Mouse (Mus musculus) liver, adult 2 months (tissue): Measurements from ENCODE around the gene Tldc2. TPM values are rescaled to one million over a fixed set of nuclear protein-coding genes. Genes with fewer than 3 reads are reported as not detected.

Experiments
- DNase-seq: peaks from one replicate; pipeline ENCODE4 v3.0.0-alpha.2; 2011; ENCODE audit warnings: low read depth, low spot score; ENCODE audit errors: extremely low read depth
- H3K27ac ChIP-seq: fragments of 200-500 bp; replicated peaks from 2 replicates; pipeline ENCODE4 v1.5.1; 2012; ENCODE audit warnings: low read depth, mild to moderate bottlenecking, control low read depth, inconsistent platforms, low read length; ENCODE audit not compliant: insufficient read depth
- H3K27me3 ChIP-seq: fragments of 200-500 bp; 2 replicates; pipeline ENCODE4 v1.6.1; 2012; ENCODE audit warnings: mild to moderate bottlenecking, moderate library complexity, low read length, inconsistent platforms; ENCODE audit not compliant: control insufficient read depth, insufficient read depth
- H3K36me3 ChIP-seq: fragments of 200-500 bp; 2 replicates; pipeline ENCODE4 v1.6.1; 2012; ENCODE audit warnings: low read length, inconsistent platforms; ENCODE audit not compliant: control insufficient read depth, insufficient read depth
- H3K4me1 ChIP-seq: fragments of 200-500 bp; 2 replicates; pipeline ENCODE4 v1.6.1; 2011; ENCODE audit warnings: low read length; ENCODE audit not compliant: control insufficient read depth, insufficient read depth
- H3K4me3 ChIP-seq: fragments of 200-500 bp; 2 replicates; pipeline ENCODE4 v1.5.1; 2011; ENCODE audit warnings: low read depth, mild to moderate bottlenecking, control low read depth, low read length, moderate library complexity; ENCODE audit not compliant: insufficient read depth
- H3K79me2 ChIP-seq: fragments of 200-500 bp; 2 replicates; pipeline ENCODE4 v1.6.1; 2012; ENCODE audit warnings: inconsistent platforms, mild to moderate bottlenecking, low read length, moderate library complexity; ENCODE audit not compliant: control insufficient read depth, insufficient read depth
- H3K9ac ChIP-seq: fragments of 200-500 bp; 2 replicates; pipeline ENCODE4 v1.6.1; 2012; ENCODE audit warnings: low read depth, mild to moderate bottlenecking, control low read depth, inconsistent platforms, low read length
- CTCF ChIP-seq: fragments of 200-500 bp; IDR thresholded peaks from 2 replicates; pipeline ENCODE4 v1.5.1; 2011; ENCODE audit warnings: low read depth, low read length, control low read depth
- POLR2A ChIP-seq: fragments of 200-500 bp; IDR thresholded peaks from 2 replicates; pipeline ENCODE4 v1.6.1; 2011; ENCODE audit warnings: low read length, control low read depth; ENCODE audit not compliant: insufficient read depth; ENCODE audit errors: extremely low read depth
- WGBS: fragments of 180-500 bp; shearing (Covaris S2); methylation state at CpG from one replicate; pipeline ENCODE4 v1.1.7; 2018; 5-methylcytosine and 5-hydroxymethylcytosine counted together
- polyA plus RNA-seq: library from polyadenylated mRNA; depleted of rRNA; stranded (reverse); fragments of >200 nt; gene quantifications from 2 replicates; pipeline ENCODE4 v1.2.3, GENCODE M21; 2012
- total RNA-seq: library from RNA; depleted of rRNA; stranded (reverse); fragments of >200 nt; gene quantifications from 2 replicates; pipeline ENCODE4 v1.2.3, GENCODE M21; 2014

Tldc2 gene
- total and polyA plus RNA-seq, 2 experiments: not detected

GRCm38 (mm10) chr2:157079701-157080180 is 7.1 kb upstream of the Tldc2 start:
- peaks cover 10% of the 10 kb centered on the region for H3K27me3 ChIP-seq
- no peak for DNase-seq
- TF ChIP-seq CTCF (no peak), POLR2A (no peak)
- 27% methylated on average over 16 of the region's 16 CpGs for WGBS
- no peak overlapping the region for H3K27ac ChIP-seq
- no peak overlapping the region for H3K4me3 ChIP-seq
- H3K36me3 ChIP-seq: no peaks in the 10 kb centered on the region
- H3K4me1 ChIP-seq: peaks cover 7% of the 10 kb centered on the region
- H3K9ac ChIP-seq: no peak overlapping the region
- no peaks in the 10 kb centered on the region for H3K79me2 ChIP-seq

- no peaks in the 10 kb centered on the region for H3K4me1 ChIP-seq
- DNase-seq: no peak
- no peak overlapping the region for H3K9ac ChIP-seq
- H3K27ac ChIP-seq: no peak overlapping the region
- no peaks in the 10 kb centered on the region for H3K36me3 ChIP-seq
- H3K4me3 ChIP-seq: no peak overlapping the region
- H3K79me2 ChIP-seq: no peaks in the 10 kb centered on the region
- peaks cover 10% of the 10 kb centered on the region for H3K27me3 ChIP-seq
- TF ChIP-seq CTCF: no peak
- no peak for TF ChIP-seq POLR2A
- WGBS: 91% methylated on average over 8 of the region's 8 CpGs
These were observed 5.5 kb upstream of the Tldc2 start for GRCm38 (mm10) chr2:157081331-157081730.

GRCm38 (mm10) chr2:157081960-157082359 is 4.9 kb upstream of the Tldc2 start:
- H3K4me1 ChIP-seq: no peaks in the 10 kb centered on the region
- no peak overlapping the region for H3K4me3 ChIP-seq
- WGBS: 45% methylated on average over 7 of the region's 7 CpGs
- TF ChIP-seq CTCF (no peak), POLR2A (no peak)
- H3K79me2 ChIP-seq: no peaks in the 10 kb centered on the region
- H3K36me3 ChIP-seq: no peaks in the 10 kb centered on the region
- no peak overlapping the region for H3K27ac ChIP-seq
- H3K27me3 ChIP-seq: peaks cover 10% of the 10 kb centered on the region
- DNase-seq: peak; percentile 24
- no peak overlapping the region for H3K9ac ChIP-seq

- DNase-seq: no peak
- H3K27me3 ChIP-seq: no peaks in the 10 kb centered on the region
- WGBS: 86% methylated on average over 7 of the region's 7 CpGs
These were observed 1.8 kb upstream of the Tldc2 start for GRCm38 (mm10) chr2:157084831-157085585.

GRCm38 (mm10) chr2:157087536-157088317 is 872 bp downstream of the Tldc2 start:
- H3K36me3 ChIP-seq: no peaks in the 10 kb centered on the region
- H3K4me3 ChIP-seq: no peak overlapping the region
- H3K27ac ChIP-seq: no peak overlapping the region
- 68% methylated on average over 14 of the region's 14 CpGs for WGBS
- H3K9ac ChIP-seq: no peak overlapping the region
- H3K79me2 ChIP-seq: no peaks in the 10 kb centered on the region
- no peaks in the 10 kb centered on the region for H3K4me1 ChIP-seq
- no peak for DNase-seq
- TF ChIP-seq CTCF (no peak), POLR2A (no peak)
- H3K27me3 ChIP-seq: no peaks in the 10 kb centered on the region

More at GRCm38 (mm10) chr2:157084831-157085585, 1.8 kb upstream of the Tldc2 start:
- H3K9ac ChIP-seq: no peak overlapping the region
- TF ChIP-seq CTCF (no peak), POLR2A (no peak)
- no peaks in the 10 kb centered on the region for H3K36me3 ChIP-seq
- no peaks in the 10 kb centered on the region for H3K4me1 ChIP-seq
- no peak overlapping the region for H3K27ac ChIP-seq
- H3K4me3 ChIP-seq: no peak overlapping the region
- no peaks in the 10 kb centered on the region for H3K79me2 ChIP-seq
